Mouse (Mus musculus) liver, embryonic 14.5 days (tissue): ENCODE results near the gene Lmo4. TPM values are rescaled to one million over a fixed set of nuclear protein-coding genes. Genes with fewer than 3 reads are reported as not detected.

Source experiments
- ATAC-seq: fragments of 200-750 bp; cut with Nextera tagmentation; 2 replicates; pipeline ENCODE4 v1.8.0; 2017; ENCODE audit warnings: moderate number of reproducible peaks, mild to moderate bottlenecking, moderate library complexity; ENCODE audit not compliant: insufficient read depth
- DNase-seq, 3 experiments: peaks; one replicate each; pipeline ENCODE4 v3.0.0-alpha.2; 2012 to 2013; ENCODE audit warnings: low read depth in 3 of 3, low spot score in 3 of 3
- H3K27ac ChIP-seq: fragments of 300-500 bp; sonication (generic); 2 replicates; pipeline ENCODE4 v1.5.1; 2014; ENCODE audit warnings: moderate library complexity, mild to moderate bottlenecking, control low read depth, inconsistent platforms
- H3K27me3 ChIP-seq: fragments of 300-500 bp; sonication (generic); 2 replicates; pipeline ENCODE4 v1.6.1; 2014; ENCODE audit warnings: mild to moderate bottlenecking, low read length, moderate library complexity; ENCODE audit not compliant: control insufficient read depth, insufficient read depth
- H3K36me3 ChIP-seq: fragments of 300-500 bp; sonication (generic); replicated peaks from 2 replicates; pipeline ENCODE4 v1.6.1; 2014; ENCODE audit warnings: low read depth; ENCODE audit not compliant: control insufficient read depth, insufficient read depth
- H3K4me1 ChIP-seq, 2 experiments: fragments of 200-500 bp in 1 of 2; fragments of 300-500 bp in 1 of 2; sonication (generic) in 1 of 2; replicated peaks; 2 replicates each; pipeline ENCODE4 v1.6.1; 2012 to 2014; ENCODE audit warnings: antibody characterized with exemption in 1 of 2, inconsistent platforms in 1 of 2, low read length in 1 of 2; ENCODE audit not compliant: control insufficient read depth in 2 of 2, insufficient read depth in 2 of 2
- H3K4me2 ChIP-seq: fragments of 300-500 bp; sonication (generic); 2 replicates; pipeline ENCODE4 v1.6.1; 2014; ENCODE audit warnings: low read depth, mild to moderate bottlenecking, control low read depth, moderate library complexity
- H3K4me3 ChIP-seq, 2 experiments: fragments of 200-500 bp in 1 of 2; fragments of 300-500 bp in 1 of 2; sonication (generic) in 1 of 2; 2 replicates each; pipeline ENCODE4 v1.5.1; 2012 to 2014; ENCODE audit warnings: low read depth in 2 of 2, low read length in 2 of 2, mild to moderate bottlenecking in 2 of 2, control low read depth in 1 of 2, inconsistent platforms in 1 of 2, moderate library complexity in 1 of 2; ENCODE audit not compliant: insufficient read depth in 1 of 2
- H3K9ac ChIP-seq: fragments of 300-500 bp; sonication (generic); replicated peaks from 2 replicates; pipeline ENCODE4 v1.6.1; 2014; ENCODE audit warnings: mild to moderate bottlenecking, control low read depth, moderate library complexity
- H3K9me3 ChIP-seq: fragments of 300-500 bp; sonication (generic); 2 replicates; pipeline ENCODE4 v1.6.1; 2016; ENCODE audit warnings: low read length, mixed read lengths; ENCODE audit not compliant: control insufficient read depth
- CTCF ChIP-seq: IDR thresholded peaks from 2 replicates; pipeline ENCODE4 v1.5.1; 2016; ENCODE audit warnings: antibody characterized with exemption, low read depth, control low read depth
- EP300 ChIP-seq: IDR thresholded peaks from 2 replicates; pipeline ENCODE4 v1.6.1; 2016; ENCODE audit warnings: antibody characterized with exemption, low read depth
- WGBS: fragments of 180-500 bp; shearing (Covaris S2); extraction: QIAGEN DNeasy Blood & Tissue Kit; methylation state at CpG from one replicate; pipeline ENCODE4 v1.1.7; 2014; ENCODE audit not compliant: insufficient replicate concordance; 5-methylcytosine and 5-hydroxymethylcytosine counted together
- polyA plus RNA-seq, 2 experiments: library from polyadenylated mRNA; depleted of rRNA in 1 of 2; stranded (reverse) in 1 of 2; unstranded in 1 of 2; fragments of >200 nt; fragmentation: Nextera tagmentation in 1 of 2; extraction: Ambion mirVana in 1 of 2; gene quantifications; 2 replicates each; pipeline versions ENCODE4 v1.2.1 to v1.2.3; 2012 to 2014

Gene Lmo4
- polyA plus RNA-seq, 2 experiments, result 12.5 to 15.4 TPM

DNA sequence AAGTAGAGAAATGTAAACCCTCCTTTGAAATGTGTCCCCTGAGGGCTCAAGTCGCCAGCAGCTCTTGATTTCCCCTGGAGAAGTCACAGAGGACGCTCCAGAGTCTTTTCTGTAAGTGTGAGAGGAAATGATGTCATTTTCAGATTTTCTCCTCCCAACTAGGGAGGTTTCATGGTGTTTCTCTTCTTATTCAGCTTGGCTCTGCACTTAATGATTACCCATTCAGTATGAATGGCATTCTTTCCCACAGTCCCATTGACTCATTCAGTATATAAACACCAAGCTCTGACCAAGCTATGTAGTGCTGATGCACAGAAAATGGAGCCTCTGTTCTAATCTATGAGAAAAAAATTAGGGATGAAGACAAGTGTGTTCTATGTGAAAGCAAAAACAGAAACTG, 51.6 kb downstream of the Lmo4 start:
- no peak overlapping the region for H3K4me3 ChIP-seq
- no peaks in the 10 kb centered on the region for H3K9me3 ChIP-seq
- no peak overlapping the region for H3K27ac ChIP-seq
- H3K4me1 ChIP-seq, result no peaks in the 10 kb centered on the region
- ATAC-seq (no peak), DNase-seq (no peak)
- H3K4me2 ChIP-seq, result no peak overlapping the region
- 30% methylated on average over 2 of the region's 2 CpGs for WGBS
- no peaks in the 10 kb centered on the region for H3K36me3 ChIP-seq
- H3K9ac ChIP-seq, result no peak overlapping the region
- TF ChIP-seq CTCF, result no peak
- TF ChIP-seq EP300, result no peak
- H3K27me3 ChIP-seq, result no peaks in the 10 kb centered on the region

DNA sequence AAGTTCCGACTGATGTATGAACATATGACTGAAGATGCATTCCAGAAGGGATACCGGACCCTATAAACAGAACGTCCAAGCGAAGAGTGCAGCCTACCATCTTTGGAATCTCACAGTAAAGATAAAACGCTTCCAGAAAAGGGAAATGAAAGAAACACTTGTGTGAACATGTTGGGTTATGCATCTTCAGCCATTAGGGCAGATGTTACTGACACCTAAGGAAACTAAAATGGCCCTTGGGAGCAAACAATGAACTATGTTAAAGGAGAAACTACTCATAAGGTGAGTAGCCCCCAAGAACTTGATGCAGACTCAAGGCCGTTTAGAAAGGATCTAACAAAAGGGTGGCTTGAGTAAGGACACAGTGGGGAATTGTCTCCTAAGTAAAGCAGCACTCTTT, 54.0 kb downstream of the Lmo4 start:
- no peak for TF ChIP-seq EP300
- TF ChIP-seq CTCF, result no peak
- Histone ChIP-seq H3K4me2 (no peak overlapping the region), H3K36me3 (no peaks in the 10 kb centered on the region), H3K9ac (no peak overlapping the region), H3K27me3 (no peaks in the 10 kb centered on the region), H3K27ac (no peak overlapping the region), H3K4me3 (no peak overlapping the region), H3K4me1 (no peaks in the 10 kb centered on the region), H3K9me3 (no peaks in the 10 kb centered on the region)
- ATAC-seq (no peak), DNase-seq (no peak)
- WGBS, result 74% methylated on average over 6 of the region's 6 CpGs

DNA sequence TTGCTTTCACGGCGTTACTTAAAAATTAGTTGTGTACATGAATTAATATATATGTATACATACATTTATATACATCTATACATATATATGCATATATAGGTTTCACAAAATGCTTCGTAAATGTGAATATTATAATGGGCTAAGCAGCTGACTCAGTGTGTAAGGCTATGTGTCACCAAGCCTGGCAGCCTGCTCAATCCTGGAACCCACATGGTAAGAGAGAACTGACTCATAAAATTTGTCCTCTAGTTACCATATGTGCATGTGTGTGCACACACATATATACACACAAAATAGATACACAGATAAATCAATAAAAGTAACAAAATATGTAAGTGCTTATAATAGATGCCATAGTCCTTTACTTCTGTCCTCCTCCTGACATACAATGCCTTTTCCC, 56.8 kb downstream of the Lmo4 start:
- no peaks in the 10 kb centered on the region for H3K36me3 ChIP-seq
- H3K4me2 ChIP-seq, result no peak overlapping the region
- ATAC-seq (no peak), DNase-seq (no peak)
- H3K9ac ChIP-seq, result no peak overlapping the region
- no peaks in the 10 kb centered on the region for H3K27me3 ChIP-seq
- no peaks in the 10 kb centered on the region for H3K4me1 ChIP-seq
- 70% methylated on average over 3 of the region's 3 CpGs for WGBS
- H3K27ac ChIP-seq, result no peak overlapping the region
- no peak overlapping the region for H3K4me3 ChIP-seq
- H3K9me3 ChIP-seq, result no peaks in the 10 kb centered on the region
- TF ChIP-seq EP300, result no peak
- TF ChIP-seq CTCF, result no peak

DNA sequence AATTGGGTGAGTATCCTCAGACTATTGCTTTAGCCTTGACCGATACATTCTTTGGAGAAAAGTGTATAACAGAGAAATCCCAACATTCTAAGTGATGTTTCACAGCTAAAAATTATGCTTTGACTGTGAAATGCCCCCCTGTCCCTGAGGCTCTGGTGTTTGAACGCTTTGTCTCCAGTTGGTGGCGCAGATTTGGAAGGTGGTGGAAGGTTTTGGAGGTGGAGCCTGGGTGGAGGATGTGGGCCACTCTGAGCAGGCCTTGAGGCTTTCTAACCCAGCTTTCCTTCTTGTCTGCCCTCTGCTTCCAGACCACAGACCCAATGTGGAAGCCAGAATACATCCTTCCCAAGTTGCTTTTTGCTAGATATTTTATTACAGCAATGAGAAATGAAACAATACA, 57.8 kb downstream of the Lmo4 start:
- no peaks in the 10 kb centered on the region for H3K4me1 ChIP-seq
- 64% methylated on average over 3 of the region's 3 CpGs for WGBS
- no peak overlapping the region for H3K27ac ChIP-seq
- DNase-seq (no peak), ATAC-seq (no peak)
- H3K27me3 ChIP-seq, result no peaks in the 10 kb centered on the region
- no peaks in the 10 kb centered on the region for H3K36me3 ChIP-seq
- H3K4me3 ChIP-seq, result no peak overlapping the region
- H3K4me2 ChIP-seq, result no peak overlapping the region
- TF ChIP-seq CTCF (no peak), EP300 (no peak)
- no peaks in the 10 kb centered on the region for H3K9me3 ChIP-seq
- no peak overlapping the region for H3K9ac ChIP-seq

DNA sequence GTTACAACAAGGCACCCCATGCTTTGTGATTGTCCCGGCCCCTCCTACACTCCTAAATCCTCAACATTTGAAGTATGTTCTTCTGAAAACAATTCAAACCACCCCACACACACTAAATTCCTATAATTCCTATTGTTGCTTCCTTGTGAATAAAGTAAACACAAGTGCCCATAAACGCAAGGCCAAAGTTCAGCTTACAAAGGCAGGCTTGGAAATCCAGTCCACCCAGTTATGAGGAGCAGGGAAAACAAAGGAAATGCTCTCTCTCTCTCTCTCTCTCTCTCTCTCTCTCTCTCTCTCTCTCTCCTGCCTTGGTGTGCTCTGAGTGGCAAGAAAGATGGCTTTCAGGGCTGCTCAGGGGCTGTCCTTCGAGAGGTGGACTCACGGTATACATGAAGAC, 61.0 kb downstream of the Lmo4 start:
- no peaks in the 10 kb centered on the region for H3K36me3 ChIP-seq
- TF ChIP-seq CTCF (no peak), EP300 (no peak)
- DNase-seq (no peak), ATAC-seq (no peak)
- H3K4me2 ChIP-seq, result no peak overlapping the region
- no peak overlapping the region for H3K9ac ChIP-seq
- no peak overlapping the region for H3K4me3 ChIP-seq
- no peaks in the 10 kb centered on the region for H3K27me3 ChIP-seq
- 75% methylated on average over 4 of the region's 4 CpGs for WGBS
- no peak overlapping the region for H3K27ac ChIP-seq
- no peaks in the 10 kb centered on the region for H3K4me1 ChIP-seq
- H3K9me3 ChIP-seq, result no peaks in the 10 kb centered on the region
